8 mouse cellular contexts compared by ENCODE assay signal in genomic region chr7:19562643-19563410, GRCm38 (mm10). TPM values are rescaled to one million over a fixed set of nuclear protein-coding genes. Genes with fewer than 3 reads are reported as not detected.
DNase-seq lines count a peak whose midpoint lies in the region; ATAC-seq lines count a peak whose summit lies in the region.

Ppp1r37 (minus strand) TSS chr7:19563076.

- peaks cover 12% of the 10 kb centered on the region for H3K36me3 ChIP-seq in forebrain, embryonic 16.5 days (ENCODE audit: control insufficient read depth, insufficient read depth)
- peaks cover 8% of the 10 kb centered on the region for H3K36me3 ChIP-seq in hindbrain, embryonic 11.5 days (ENCODE audit: control insufficient read depth, insufficient read depth, low read length)
- H3K36me3 ChIP-seq in midbrain, embryonic 13.5 days = peaks cover 30% of the 10 kb centered on the region

- H3K4me1 ChIP-seq in forebrain, embryonic 16.5 days (replicated peaks; ENCODE audit: control insufficient read depth, insufficient read depth, low read length) = peaks cover 38% of the 10 kb centered on the region
- H3K4me1 ChIP-seq in hindbrain, embryonic 11.5 days (replicated peaks; ENCODE audit: control insufficient read depth, insufficient read depth, low read length) = peaks cover 10% of the 10 kb centered on the region
- peaks cover 44% of the 10 kb centered on the region for H3K4me1 ChIP-seq in midbrain, embryonic 13.5 days (replicated peaks)

- H3K9me3 ChIP-seq in forebrain, embryonic 16.5 days (ENCODE audit: control insufficient read depth, low read length) = 0 out of 2 replicates have a peak, but pooled peaks cover 3% of the 10 kb centered on the region
- no peaks in the 10 kb centered on the region for H3K9me3 ChIP-seq in hindbrain, embryonic 11.5 days (ENCODE audit: control insufficient read depth, low read length)
- no peaks in the 10 kb centered on the region for H3K9me3 ChIP-seq in midbrain, embryonic 13.5 days

- peak within 1 kb of the TSS; percentile 97 for H3K4me2 ChIP-seq in forebrain, embryonic 16.5 days (ENCODE audit: low read length)
- peak within 1 kb of the TSS; percentile 96 for H3K4me2 ChIP-seq in hindbrain, embryonic 11.5 days (replicated peaks; ENCODE audit: low read depth, low read length)
- peak within 1 kb of the TSS; percentile 99 for H3K4me2 ChIP-seq in midbrain, embryonic 13.5 days (replicated peaks)

- H3K27me3 ChIP-seq in forebrain, embryonic 16.5 days (replicated peaks; ENCODE audit: control insufficient read depth, insufficient read depth, low read length) = no peaks in the 10 kb centered on the region
- no peaks in the 10 kb centered on the region for H3K27me3 ChIP-seq in hindbrain, embryonic 11.5 days (ENCODE audit: control insufficient read depth, insufficient read depth, low read length)
- no peaks in the 10 kb centered on the region for H3K27me3 ChIP-seq in midbrain, embryonic 13.5 days

- H3K9ac ChIP-seq in forebrain, embryonic 16.5 days (replicated peaks; ENCODE audit: low read depth, low read length) = peak within 1 kb of the TSS; percentile 92
- peak within 1 kb of the TSS; percentile 81 for H3K9ac ChIP-seq in hindbrain, embryonic 11.5 days (ENCODE audit: low read depth, low read length)
- peak within 1 kb of the TSS; percentile 97 for H3K9ac ChIP-seq in midbrain, embryonic 13.5 days (replicated peaks)

- H3K27ac ChIP-seq in forebrain, embryonic 16.5 days (ENCODE audit: low read length) = peak within 1 kb of the TSS; percentile 96
- H3K27ac ChIP-seq in hindbrain, embryonic 11.5 days (ENCODE audit: low read depth, low read length) = peak within 1 kb of the TSS; percentile 76
- peak within 1 kb of the TSS; percentile 94 for H3K27ac ChIP-seq in midbrain, embryonic 13.5 days

- 1% methylated on average over 19 of the region's 19 CpGs for WGBS in forebrain, embryonic 16.5 days
- 5% methylated on average over 19 of the region's 19 CpGs for WGBS in hindbrain, embryonic 11.5 days
- WGBS in midbrain, embryonic 13.5 days = 2% methylated on average over 19 of the region's 19 CpGs

- DNase-seq in layer of hippocampus, adult 8-10 months (ENCODE audit: low spot score in 2 of 2) = no peak
- DNase-seq in layer of hippocampus, adult 9-10 months (ENCODE audit: low spot score) = no peak
- DNase-seq in adrenal gland, postnatal 14 days = peak; percentile 58
- DNase-seq in hindbrain, embryonic 11.5 days (ENCODE audit: low spot score) = peak; percentile 54
- peak in 1 of 2 experiments; percentile 57 for DNase-seq in left cerebral cortex, postnatal 14 days (ENCODE audit: low spot score in 2 of 2)
- no peak for DNase-seq in right cerebral cortex, adult 18-20 months

- intact Hi-C loops in left cerebral cortex, postnatal 14 days (cut with DNase I) = loop anchor here (5.0 kb wide), 1 partner anchor 56 kb away; the partner anchor contains the start of genes Bloc1s3 and Trappc6a

- H3K4me3 ChIP-seq in forebrain, embryonic 16.5 days (replicated peaks; ENCODE audit: low read length) = peak within 1 kb of the TSS; percentile 98
- peak within 1 kb of the TSS; percentile 85 for H3K4me3 ChIP-seq in hindbrain, embryonic 11.5 days (ENCODE audit: low read depth, low read length)
- peak within 1 kb of the TSS; percentile 91 for H3K4me3 ChIP-seq in midbrain, embryonic 13.5 days (replicated peaks)

- peak; percentile 29; the same call in 1 of the 2 replicates for ATAC-seq in forebrain, embryonic 16.5 days
- peak; percentile 48; the same call in 1 of the 2 replicates for ATAC-seq in hindbrain, embryonic 11.5 days (ENCODE audit: low FRiP score)
- ATAC-seq in midbrain, embryonic 13.5 days = peak; percentile 57

RNA-seq across cellular contexts. Expression of gene Ppp1r37, which starts in this region (rescaled TPM):
- 100 to 1,000 TPM in 2 of 4 experiments, 10 to 100 TPM in 2; 97.7 to 120 (median 108) TPM for total RNA-seq in layer of hippocampus, adult 8-10 months (2022)
- 58.8 and 64.2 TPM in 2 replicates for total RNA-seq in adrenal gland, postnatal 14 days (2021)
- polyA plus RNA-seq in forebrain, embryonic 16.5 days (2015; fragmentation: Nextera tagmentation; extraction: Ambion mirVana) = 31.9 and 38.8 TPM in 2 replicates
- 4.2 and 5.8 TPM in 2 replicates for polyA plus RNA-seq in hindbrain, embryonic 11.5 days (2014; fragmentation: Nextera tagmentation; extraction: Ambion mirVana)
- 10 to 100 TPM; 87.9 to 98.8 TPM for total RNA-seq in left cerebral cortex, postnatal 14 days (2021)
- 25.7 and 37.0 TPM in 2 replicates for polyA plus RNA-seq in midbrain, embryonic 13.5 days (2015; fragmentation: Nextera tagmentation; extraction: Ambion mirVana)

Comparison
In these comparisons a context has a peak if more than half of its experiments do, and no peak if none do; other contexts are left out.
1. DNase-seq: peak in adrenal gland, postnatal 14 days (single experiment) and hindbrain, embryonic 11.5 days (single experiment); none in layer of hippocampus, adult 8-10 months (0 of 2), layer of hippocampus, adult 9-10 months (single experiment) and right cerebral cortex, adult 18-20 months (single experiment).
2. Peak in every context shown above with its lines, with median percentiles within 50 percentile points of each other: ATAC-seq, H3K27ac ChIP-seq, H3K4me2 ChIP-seq, H3K4me3 ChIP-seq and H3K9ac ChIP-seq.